ENCODE assay signal across 29 mouse cellular contexts in the genomic region with DNA sequence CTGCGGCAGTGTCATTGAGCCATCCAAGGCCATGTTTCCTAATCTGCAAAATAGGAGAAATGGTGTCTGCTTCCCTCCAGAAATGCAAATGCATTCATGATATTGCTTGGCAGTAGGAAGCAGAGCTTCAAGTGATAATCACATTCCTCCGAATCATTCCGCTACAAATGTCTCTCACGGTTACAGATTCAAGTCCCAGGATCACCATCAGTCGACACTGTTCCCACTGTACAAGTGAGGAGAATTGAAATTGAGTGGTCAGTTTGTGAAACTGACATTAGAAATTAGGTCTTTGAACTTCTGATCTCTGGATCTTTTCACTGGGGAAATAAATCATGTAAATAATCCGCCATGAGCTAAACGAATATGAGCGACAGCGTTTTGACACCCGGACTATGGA.
A peak's percentile ranks its signal among the peaks of the same experiment; 100 is the strongest.
DNase-seq lines count a peak whose midpoint lies in the region; ATAC-seq and TF ChIP-seq lines count a peak whose summit lies in the region.
"Had no signal": no experiment of that assay in that cellular context is flagged by ENCODE, and none has a peak within 500 bp of the region (broad histone marks: within the 10 kb centered on the region; RNA-seq: fewer than 3 reads in every experiment).

No protein-coding gene starts in this region.

- 74% methylated on average over 10 of the region's 10 CpGs for whole genome bisulfite sequencing in forebrain, embryonic 15.5 days
- 93% methylated on average over 10 of the region's 10 CpGs for WGBS in forebrain, embryonic 11.5 days
- 74% methylated on average over 10 of the region's 10 CpGs for WGBS in midbrain, postnatal 0 days

- no peaks in the 10 kb centered on the region for H3K36me3 ChIP-seq in forebrain, embryonic 15.5 days
- H3K36me3 ChIP-seq in forebrain, embryonic 11.5 days (ENCODE audit: control insufficient read depth, insufficient read depth, low read length), result no peaks in the 10 kb centered on the region
- no peaks in the 10 kb centered on the region for H3K36me3 ChIP-seq in midbrain, postnatal 0 days (ENCODE audit: insufficient read depth, low read length)
- H3K36me3 ChIP-seq: embryonic facial prominence, embryonic 12.5 days; embryonic facial prominence, embryonic 15.5 days; G1E; heart, embryonic 10.5 days; heart, embryonic 13.5 days had no signal

- H3K9me3 ChIP-seq in forebrain, embryonic 15.5 days, result no peaks in the 10 kb centered on the region
- no peaks in the 10 kb centered on the region for H3K9me3 ChIP-seq in forebrain, embryonic 11.5 days (ENCODE audit: control insufficient read depth, low read length)
- no peaks in the 10 kb centered on the region for H3K9me3 ChIP-seq in midbrain, postnatal 0 days (ENCODE audit: low read length)
- H3K9me3 ChIP-seq: embryonic facial prominence, embryonic 12.5 days; embryonic facial prominence, embryonic 15.5 days; G1E; heart, embryonic 10.5 days; heart, embryonic 13.5 days had no signal

- no peaks in the 10 kb centered on the region for H3K27me3 ChIP-seq in forebrain, embryonic 15.5 days
- H3K27me3 ChIP-seq in forebrain, embryonic 11.5 days (ENCODE audit: control insufficient read depth, insufficient read depth, low read length), result no peaks in the 10 kb centered on the region
- H3K27me3 ChIP-seq in midbrain, postnatal 0 days (ENCODE audit: insufficient read depth, low read length), result no peaks in the 10 kb centered on the region
- H3K27me3 ChIP-seq: CH12.LX; embryonic facial prominence, embryonic 12.5 days; embryonic facial prominence, embryonic 15.5 days; heart, embryonic 13.5 days had no signal

- H3K9ac ChIP-seq in forebrain, embryonic 15.5 days (replicated peaks), result no peak overlapping the region
- H3K9ac ChIP-seq in forebrain, embryonic 11.5 days (ENCODE audit: low read length), result no peak overlapping the region
- no peak overlapping the region for H3K9ac ChIP-seq in midbrain, postnatal 0 days (replicated peaks; ENCODE audit: low read length, poor library complexity, severe bottlenecking)
- H3K9ac ChIP-seq: embryonic facial prominence, embryonic 12.5 days; embryonic facial prominence, embryonic 15.5 days; heart, embryonic 13.5 days; hindbrain, embryonic 14.5 days had no signal

- peak overlapping the region; percentile 66; the same call in 1 of the 2 replicates for H3K27ac ChIP-seq in forebrain, embryonic 15.5 days (replicated peaks)
- no peak overlapping the region for H3K27ac ChIP-seq in forebrain, embryonic 11.5 days (ENCODE audit: low read depth, low read length)
- H3K27ac ChIP-seq in layer of hippocampus, adult 2 months, result peak overlapping the region; percentile 93
- H3K27ac ChIP-seq in midbrain, postnatal 0 days (ENCODE audit: low read depth, low read length), result no peak overlapping the region
- H3K27ac ChIP-seq: embryonic facial prominence, embryonic 12.5 days; embryonic facial prominence, embryonic 15.5 days; heart, adult 2 months; heart, embryonic 10.5 days; heart, embryonic 13.5 days; hindbrain, embryonic 14.5 days; hindbrain, postnatal 0 days had no signal

- no peak overlapping the region for H3K4me2 ChIP-seq in forebrain, embryonic 15.5 days (replicated peaks)
- no peak overlapping the region for H3K4me2 ChIP-seq in forebrain, embryonic 11.5 days (ENCODE audit: low read depth, low read length, severe bottlenecking)
- H3K4me2 ChIP-seq in midbrain, postnatal 0 days (ENCODE audit: low read depth, low read length, poor library complexity, severe bottlenecking), result no peak overlapping the region
- H3K4me2 ChIP-seq: embryonic facial prominence, embryonic 12.5 days; embryonic facial prominence, embryonic 15.5 days; heart, embryonic 13.5 days; hindbrain, embryonic 14.5 days had no signal

- peaks cover 28% of the 10 kb centered on the region for H3K4me1 ChIP-seq in forebrain, embryonic 15.5 days
- H3K4me1 ChIP-seq in forebrain, embryonic 11.5 days (replicated peaks; ENCODE audit: control insufficient read depth, insufficient read depth, low read length), result no peaks in the 10 kb centered on the region; the same call in 1 of the 2 replicates
- H3K4me1 ChIP-seq in midbrain, postnatal 0 days (ENCODE audit: insufficient read depth, low read length), result no peaks in the 10 kb centered on the region

- no peak overlapping the region for H3K4me3 ChIP-seq in forebrain, embryonic 15.5 days
- H3K4me3 ChIP-seq in forebrain, embryonic 11.5 days (ENCODE audit: low read depth, low read length), result no peak overlapping the region
- no peak overlapping the region for H3K4me3 ChIP-seq in layer of hippocampus, adult 2 months
- H3K4me3 ChIP-seq in midbrain, postnatal 0 days (ENCODE audit: low read depth, low read length), result no peak overlapping the region
- H3K4me3 ChIP-seq: embryonic facial prominence, embryonic 12.5 days; embryonic facial prominence, embryonic 15.5 days; heart, adult 2 months; heart, embryonic 10.5 days; heart, embryonic 13.5 days had no signal

- no peak for TF ChIP-seq CTCF in layer of hippocampus, adult 2 months (conservative IDR thresholded peaks at IDR 0.05)
- no peak for TF ChIP-seq CTCF in midbrain, postnatal 0 days (IDR thresholded peaks at IDR 0.05)

- DNase-seq in forebrain, embryonic 11.5 days (ENCODE audit: low spot score), result no peak
- no peak for DNase-seq in layer of hippocampus, adult 2 months (ENCODE audit: low spot score in 2 of 2)
- DNase-seq in layer of hippocampus, postnatal 36 days, result no peak
- DNase-seq in brain, adult 2 months (ENCODE audit: low read depth, low spot score), result peak; percentile 20
- peak; percentile 38 for DNase-seq in retina, embryonic 14.5 days (ENCODE audit: low spot score)
- DNase-seq in spleen, adult 12 weeks (ENCODE audit: low spot score), result no peak
- DNase-seq in midbrain, postnatal 0 days (ENCODE audit: low spot score), result no peak
- DNase-seq: adrenal gland, adult 2 months; adrenal gland, postnatal 14 days; B cell, adult 2 months; cerebellum, adult 18-20 months; cerebellum, adult 9-10 months; cerebellum, postnatal 14 days; gastrocnemius, postnatal 10 days; gastrocnemius, postnatal 36 days; heart, adult 2 months; heart, postnatal 14 days; heart, postnatal 4 days had no signal

- ATAC-seq in forebrain, embryonic 15.5 days (replicated peaks), result no peak
- no peak for ATAC-seq in forebrain, embryonic 11.5 days (replicated peaks; ENCODE audit: low FRiP score)
- ATAC-seq in midbrain, postnatal 0 days (ENCODE audit: low FRiP score), result no peak
- ATAC-seq: hindbrain, postnatal 0 days; inflammation-experienced regulatory T-cells, adult 6 months; intestine, embryonic 16.5 days had no signal

Comparison
In these comparisons a context has a peak if more than half of its experiments do, and no peak if none do; other contexts are left out.
1. H3K27ac ChIP-seq: peak in forebrain, embryonic 15.5 days (single experiment) and layer of hippocampus, adult 2 months (single experiment); none in forebrain, embryonic 11.5 days (single experiment) and midbrain, postnatal 0 days (single experiment).
2. DNase-seq: peak in brain, adult 2 months (single experiment) and retina, embryonic 14.5 days (single experiment); none in forebrain, embryonic 11.5 days (single experiment), layer of hippocampus, adult 2 months (0 of 2), layer of hippocampus, postnatal 36 days (0 of 2), spleen, adult 12 weeks (single experiment) and midbrain, postnatal 0 days (single experiment).